Mouse (Mus musculus): Measurements from ENCODE around the gene Tet3. TPM values are rescaled to one million over a fixed set of nuclear protein-coding genes. Genes with fewer than 3 reads are reported as not detected.

Gene Tet3
- total RNA-seq, 2 experiments from 2014 or later: 57.4 to 64.4 TPM

DNA sequence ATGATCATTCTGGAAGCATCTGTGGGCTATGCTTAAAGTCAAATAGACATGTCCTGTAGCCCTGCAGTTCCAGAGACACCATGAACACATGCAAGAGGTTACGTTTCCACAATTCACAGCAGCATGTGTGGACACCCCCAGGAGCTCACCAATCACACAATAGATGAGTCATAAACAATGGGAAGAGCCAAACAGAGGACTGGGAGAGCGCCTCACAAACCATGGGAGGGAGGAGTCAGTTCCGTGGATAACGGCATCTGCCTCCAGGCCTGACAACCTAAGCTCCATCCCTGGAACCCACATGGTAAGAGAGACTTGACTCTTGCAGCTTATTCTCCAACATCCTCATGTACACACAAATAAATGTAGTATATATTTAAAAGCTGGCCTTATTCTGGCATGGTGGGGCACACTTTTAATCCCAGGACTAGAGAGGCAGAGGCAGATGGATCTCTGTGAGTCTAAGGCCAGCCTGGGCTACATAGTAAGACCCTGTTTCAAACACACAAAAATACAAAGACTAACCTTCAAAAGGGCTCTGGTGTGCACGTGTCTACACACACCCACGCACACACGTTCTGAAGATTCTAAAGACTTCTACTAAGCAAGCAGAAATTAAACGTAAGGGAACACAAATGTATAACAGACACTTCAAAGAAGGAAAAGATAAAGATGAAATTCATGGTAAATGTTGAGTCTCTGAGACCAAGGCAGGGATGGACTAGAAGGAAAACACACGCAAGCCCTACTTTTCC lies 44.1 kb downstream of the Tet3 start:
- DNase-seq: no peak

DNA sequence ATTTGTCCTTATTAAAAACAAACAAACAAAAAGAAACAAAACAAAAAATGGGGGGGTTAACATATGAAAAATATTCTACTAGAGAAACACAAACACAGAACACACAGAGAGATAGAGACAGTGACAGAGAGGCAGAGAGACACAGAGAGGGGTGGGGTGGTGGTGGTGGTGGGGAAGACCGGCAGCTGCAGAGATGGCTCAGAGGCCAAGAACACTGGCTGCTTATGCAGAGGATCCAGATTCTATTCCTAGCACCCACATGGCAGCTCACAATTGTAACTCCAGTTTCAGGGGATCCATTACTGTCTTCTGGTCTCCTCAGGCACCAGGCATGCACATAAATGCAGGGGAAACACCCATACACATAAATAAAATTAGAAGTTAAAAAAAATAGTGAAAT lies 45.2 kb downstream of the Tet3 start:
- no peak for DNase-seq

DNA sequence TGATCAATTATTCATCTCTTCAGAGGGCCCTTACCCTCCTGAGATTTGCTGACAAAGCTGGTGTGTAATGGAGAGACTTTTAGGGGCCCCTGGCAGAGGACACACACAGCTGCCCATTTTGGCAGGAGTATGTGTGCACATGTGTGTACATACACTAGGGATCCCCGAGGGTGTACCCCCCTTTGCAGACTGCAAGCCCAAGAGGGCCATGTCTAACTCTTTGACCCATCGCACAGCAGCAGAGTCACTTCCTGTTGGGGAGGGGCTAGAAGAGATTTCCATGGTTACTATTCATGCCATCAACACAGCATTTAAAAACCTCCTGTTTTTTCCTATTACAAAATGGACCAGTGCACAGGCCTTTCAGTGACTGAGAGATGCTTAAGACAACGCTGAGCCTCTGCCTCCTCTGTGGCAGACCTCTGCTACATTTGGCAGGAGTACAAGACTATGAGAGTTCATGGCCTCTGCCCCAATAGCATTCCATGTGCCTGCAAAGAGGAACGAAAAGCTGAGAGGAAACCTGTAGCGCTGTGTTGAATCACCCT lies 46.0 kb downstream of the Tet3 start:
- peak; percentile 62 for DNase-seq

DNA sequence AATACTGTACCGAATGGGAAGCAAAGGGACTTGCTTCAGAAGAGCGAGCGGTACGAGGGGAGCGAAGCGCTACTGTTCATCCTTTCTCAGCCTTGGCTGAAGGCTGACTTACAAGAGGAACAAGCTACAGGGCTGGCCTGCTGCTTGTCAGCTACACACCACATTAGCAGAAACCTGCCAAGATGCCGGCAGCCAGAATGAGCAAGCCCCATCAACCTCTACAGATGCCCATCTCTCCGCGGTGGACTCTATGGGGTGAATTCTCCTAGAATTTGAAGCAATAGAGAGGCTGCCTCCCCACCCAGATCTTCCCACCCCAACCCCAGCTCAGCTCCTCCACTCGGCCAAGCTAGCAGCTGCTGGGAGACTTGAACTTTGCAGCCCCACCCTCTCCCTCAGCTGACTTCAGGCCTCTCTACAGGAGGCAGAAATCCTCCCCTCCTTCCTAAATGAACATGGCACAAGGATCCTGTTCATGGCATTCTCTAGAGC lies 46.5 kb downstream of the Tet3 start:
- DNase-seq: no peak

DNA sequence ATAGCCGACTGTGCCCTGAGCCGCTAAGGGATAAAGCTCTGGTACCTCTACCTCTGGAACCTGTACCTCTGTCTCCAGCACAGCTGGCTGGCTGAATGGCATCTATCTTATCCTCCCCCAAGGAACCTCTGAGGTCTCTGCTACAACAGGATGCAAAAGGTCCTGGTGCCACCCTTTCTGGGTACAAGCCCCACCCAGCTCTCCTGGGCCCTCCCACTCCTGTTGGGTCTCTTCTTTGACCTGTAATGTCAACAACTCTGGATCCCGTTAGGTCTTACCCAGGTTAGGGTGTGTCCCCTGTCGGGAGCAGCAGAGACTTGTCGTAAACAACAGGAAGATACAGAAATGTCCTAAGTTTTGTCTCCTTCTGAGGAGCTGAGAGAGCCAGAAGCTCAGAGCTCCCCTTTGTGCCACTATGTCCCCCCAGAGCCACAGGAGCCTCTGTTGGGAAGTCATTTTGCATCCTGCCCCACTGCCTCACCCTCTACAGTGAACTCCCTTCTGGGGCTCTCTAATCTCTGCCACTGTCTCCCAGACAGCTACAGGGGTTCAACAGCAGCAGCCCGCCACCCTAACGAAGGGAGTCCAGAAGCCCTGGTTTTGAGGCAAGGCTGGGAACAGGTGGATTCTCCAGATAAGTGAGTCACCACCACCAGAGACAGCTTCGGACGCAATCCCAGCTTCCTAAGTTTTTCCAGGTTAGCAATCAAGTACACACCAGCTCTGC lies 47.1 kb downstream of the Tet3 start:
- no peak for DNase-seq

DNA sequence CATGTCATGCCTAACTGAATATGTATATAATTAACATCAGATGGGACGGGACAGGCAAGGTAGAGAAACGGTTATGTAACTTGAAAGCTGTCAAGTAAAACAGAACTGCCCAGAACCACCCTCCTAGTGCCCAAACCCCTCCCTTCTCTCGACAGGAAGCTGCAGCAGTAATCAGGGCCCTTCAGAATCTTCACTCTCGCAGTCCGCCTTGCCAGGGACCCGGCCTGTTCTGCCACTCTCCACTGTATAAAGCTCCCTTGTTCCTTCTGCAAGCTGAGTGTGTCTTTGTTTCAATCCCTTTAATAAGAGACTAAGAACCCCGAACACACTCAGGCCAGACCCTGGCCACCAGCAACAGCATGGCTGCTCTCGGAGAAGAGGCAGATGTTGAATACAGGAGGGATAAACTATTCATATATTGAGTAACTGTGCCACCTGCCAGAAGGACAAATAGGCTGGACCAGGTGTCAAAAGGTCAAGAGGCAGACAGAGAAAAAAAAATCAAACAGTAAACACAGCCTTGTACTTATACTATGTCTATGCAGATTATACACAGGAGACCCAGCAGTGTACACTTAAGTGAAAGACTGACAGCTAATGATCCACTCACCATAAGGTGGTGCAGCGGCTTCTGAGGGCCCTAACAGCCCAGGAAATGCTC lies 48.7 kb downstream of the Tet3 start:
- no peak for DNase-seq

DNA sequence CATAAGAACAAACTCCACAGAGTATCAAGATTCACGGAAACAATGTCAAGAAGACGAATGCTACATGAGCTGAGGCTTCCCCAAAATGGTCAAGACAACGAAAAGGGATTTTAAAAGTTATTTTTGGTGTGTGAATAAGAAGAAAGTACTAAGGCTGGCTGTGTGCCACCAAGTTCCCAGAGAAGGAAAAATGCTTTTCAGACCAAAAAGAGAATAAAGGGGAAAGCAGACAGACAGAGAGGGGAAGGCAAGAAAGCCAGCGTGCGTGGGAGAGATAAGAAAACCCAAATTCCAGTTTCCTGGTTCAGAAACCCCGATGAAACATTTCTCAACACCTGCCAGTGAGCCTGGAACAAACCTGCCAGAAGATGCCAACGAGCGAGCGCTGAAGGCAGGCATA lies 50.4 kb downstream of the Tet3 start:
- no peak for DNase-seq

DNA sequence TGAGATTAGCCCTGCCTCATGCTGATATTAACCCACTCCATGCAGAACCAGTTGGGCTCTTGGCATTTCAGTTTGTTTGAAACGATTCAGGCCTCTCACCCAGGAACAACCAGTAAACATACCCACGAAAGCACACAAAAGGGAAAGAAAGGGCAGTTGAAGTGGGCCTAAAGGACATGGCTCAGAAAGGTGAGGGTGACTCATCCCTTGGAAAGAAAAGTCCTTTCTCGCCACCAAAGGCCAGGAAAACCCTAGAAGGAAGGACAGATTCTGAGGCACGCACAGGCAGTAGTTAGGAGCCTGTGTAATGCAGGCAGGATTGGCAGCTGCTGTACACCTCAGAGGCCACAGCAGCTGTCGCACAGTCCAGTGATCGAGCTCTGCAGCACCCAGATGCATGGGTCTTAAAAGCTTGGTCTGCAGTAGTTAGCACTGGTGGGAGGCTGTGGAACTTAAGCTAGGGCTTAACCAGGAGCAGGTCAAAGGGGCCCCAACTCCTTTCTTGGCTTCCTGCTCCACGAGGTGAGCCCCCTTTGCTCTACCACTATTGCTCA lies 53.3 kb downstream of the Tet3 start:
- no peak for DNase-seq

DNA sequence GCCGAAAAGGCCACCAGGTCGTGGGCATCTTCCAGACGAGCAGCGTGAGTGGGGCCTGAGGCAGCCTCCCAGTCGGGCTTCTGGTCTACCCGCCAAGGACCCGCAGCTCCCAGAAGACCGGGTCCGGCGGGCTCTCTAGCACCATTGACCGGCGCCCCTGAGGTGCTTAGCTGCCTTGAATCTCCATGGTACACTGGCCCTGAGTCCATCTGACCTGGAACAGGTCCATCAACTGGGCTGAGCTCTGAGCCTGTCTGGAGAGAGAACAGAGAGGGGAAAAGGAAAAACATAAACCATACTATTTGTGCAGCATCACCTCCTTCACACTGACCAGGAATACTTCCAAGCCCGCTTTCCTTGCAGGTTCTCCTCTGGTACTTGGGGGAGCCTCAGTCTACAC lies 54.3 kb downstream of the Tet3 start:
- DNase-seq: no peak

DNA sequence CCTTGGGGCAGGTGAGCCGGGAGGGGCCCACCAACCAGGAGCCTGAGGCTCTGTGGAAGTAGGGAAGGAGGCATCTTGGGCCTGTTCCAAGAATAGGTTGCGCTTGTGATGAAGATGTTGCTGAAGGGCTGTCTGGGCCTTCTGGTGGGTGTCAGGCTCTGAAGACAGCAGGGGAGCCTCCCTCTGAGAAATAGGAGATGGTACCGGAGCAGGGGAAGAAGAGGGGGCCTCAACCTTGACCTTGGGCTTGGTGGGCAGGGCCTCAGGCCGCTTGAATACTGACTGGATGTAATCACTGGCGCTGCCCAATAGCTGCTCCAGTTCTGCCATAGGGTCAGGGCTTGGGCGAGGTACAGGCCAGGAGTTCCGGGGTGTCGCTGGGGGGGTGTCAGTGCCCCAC lies 55.4 kb downstream of the Tet3 start:
- DNase-seq: no peak

DNA sequence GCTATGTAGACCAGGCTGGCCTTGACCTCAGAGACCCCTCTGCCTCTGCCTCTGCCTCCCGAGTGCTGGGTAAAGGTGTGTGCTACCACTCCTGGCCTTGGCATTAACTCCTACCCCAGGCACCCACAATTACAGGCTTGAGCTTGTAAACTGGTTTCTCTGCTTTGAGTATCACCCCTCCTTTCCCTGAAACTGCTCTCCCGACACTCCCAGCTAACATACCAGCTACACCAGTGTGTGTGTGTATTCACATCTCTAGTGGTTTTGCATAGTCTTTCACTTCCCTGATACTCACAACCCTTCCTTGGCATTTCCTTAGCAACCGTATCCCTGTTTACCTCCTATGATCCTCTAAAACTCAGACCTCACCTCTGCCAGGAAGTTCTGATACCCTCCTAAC lies 59.1 kb downstream of the Tet3 start:
- DNase-seq: no peak

DNA sequence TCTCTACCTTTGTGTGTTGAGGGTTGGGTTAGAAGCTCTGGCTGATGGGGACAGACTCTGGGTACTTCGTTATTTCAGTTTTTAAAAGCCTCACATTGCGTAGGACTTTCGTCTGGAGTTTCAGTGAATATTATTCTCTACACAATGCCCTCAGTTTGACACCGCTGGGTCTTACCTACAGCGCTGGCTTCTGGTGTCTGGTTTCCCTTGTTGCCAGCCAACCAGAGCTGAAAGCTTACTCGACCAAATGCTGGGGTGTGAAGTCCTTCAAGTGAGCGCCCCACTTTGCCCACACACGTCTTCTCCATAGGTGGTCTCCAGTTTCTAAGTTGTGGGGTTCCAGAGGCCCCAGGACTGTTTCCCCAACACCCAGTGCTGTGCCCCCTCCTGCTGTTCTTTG lies 61.2 kb downstream of the Tet3 start:
- no peak for DNase-seq

DNA sequence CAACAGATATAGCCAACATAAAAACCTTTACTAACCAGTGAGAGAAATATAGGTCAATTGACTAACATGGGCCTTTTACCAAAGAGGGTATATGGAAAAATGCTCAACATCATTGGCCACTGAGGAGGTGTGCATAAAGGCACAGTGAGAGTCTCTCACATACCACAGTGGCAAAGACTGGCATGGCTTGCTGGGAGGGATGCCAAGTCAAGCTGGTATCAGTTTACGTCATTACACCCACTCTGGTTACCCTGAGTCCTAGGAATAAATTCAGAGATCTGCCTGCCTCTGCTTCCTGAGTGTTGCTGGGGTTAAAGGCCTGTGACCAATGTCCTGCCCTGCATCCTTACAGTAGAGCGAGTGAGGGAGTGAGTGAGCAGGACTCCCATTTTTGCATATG lies 62.2 kb downstream of the Tet3 start:
- no peak for DNase-seq

DNA sequence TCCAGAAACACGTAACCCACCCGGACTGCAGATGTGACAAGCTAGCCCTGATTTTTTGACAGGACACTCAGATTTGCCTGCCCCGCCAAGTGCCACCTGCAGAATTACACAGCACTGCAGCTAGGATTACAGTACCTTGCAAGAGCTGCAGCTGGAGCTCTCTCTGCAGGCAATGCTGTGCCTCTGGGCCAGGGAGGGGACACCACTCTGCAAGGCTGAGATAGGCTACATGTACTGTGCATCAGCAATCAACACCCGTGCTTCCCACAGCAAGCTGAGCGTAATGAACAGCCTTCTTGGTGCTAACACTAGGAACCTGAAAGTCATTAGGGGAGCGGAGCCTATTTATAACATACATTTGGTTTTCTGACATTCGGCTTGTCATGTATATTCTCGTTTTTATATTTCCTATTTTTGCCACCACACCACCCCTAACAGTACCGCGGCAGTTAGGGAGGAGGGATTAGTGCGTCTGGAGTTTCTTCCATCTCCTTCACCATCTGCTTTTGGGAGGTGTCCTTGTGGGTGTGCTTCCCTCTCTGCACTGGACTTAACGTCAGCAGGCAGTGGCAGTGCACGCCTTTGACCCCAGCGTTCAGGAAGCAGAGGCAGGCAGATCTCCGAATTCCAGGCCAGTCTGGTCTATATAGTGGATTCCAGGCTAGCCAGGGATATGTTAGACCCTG lies 63.2 kb downstream of the Tet3 start:
- DNase-seq: no peak

DNA sequence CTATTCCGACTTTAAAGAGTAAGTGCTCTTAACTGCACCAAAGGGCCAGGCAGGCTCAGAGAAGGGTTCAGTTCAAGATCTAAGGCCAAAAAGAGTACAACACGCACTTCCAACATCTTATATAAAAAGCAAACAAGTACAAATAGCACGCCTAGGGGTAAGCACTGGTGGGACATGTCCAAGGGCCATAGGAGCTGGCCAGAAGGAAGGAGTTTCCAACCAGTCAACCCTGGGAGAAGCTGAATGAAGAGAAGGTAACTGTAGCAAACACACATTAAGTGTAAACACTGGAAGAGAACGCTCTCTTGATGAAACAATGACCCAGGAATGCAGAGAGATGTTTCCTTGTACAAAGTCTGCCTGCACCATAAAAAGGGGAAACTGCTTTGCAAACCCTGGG lies 64.8 kb downstream of the Tet3 start:
- DNase-seq: no peak

DNA sequence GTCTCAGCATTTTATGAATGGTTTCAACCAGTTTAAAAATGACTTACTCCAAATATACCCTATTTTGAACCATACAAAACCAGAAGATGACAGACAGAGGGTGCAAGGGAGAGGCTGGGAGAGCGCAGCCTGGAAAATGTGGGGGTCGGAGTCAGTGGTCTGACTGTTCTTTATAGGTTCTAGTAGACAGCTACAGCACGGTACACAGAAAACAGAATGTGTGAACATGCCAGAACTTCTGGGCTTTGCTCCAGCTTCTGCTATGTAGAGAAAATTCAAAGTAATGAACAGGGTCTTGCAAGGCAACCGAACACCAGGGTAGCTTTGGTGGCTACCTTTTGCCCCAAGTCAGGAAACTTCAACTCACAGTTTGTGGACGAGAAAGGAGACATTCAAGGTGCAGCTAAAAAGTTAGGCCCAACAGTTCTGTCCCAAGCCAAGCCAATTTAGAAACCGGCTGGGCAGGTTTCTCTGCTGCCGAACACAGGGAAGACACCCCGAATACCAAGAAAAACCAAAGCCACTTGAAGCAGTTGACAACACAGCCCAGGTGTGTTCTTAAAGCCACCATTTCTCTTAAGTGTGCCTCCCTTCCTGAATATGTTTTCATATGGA lies 66.6 kb downstream of the Tet3 start:
- peak; percentile 29 for DNase-seq

DNA sequence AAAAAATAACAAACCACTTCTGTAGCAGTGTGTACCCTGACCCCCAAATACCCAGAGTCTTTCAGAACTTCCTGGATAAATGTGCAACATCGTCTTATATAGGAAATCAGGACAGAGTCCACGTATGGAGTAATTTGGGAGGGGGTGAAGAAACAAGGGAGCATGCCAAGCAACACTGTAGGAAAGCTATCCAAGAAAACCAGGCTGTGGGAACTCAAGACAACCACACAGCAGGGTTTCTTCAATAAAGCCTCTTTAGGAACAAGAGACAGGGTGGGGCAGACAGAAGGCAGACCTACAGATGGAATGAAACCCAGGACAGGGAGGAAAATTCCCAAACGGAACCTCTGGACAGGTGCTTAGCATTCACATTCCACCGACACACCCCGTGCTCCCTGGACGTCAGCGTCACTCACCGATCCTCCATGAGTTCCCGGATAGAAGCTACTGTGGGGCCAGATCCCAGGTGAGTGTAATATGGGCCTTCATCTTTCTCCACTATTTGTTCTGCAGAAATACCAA lies 73.3 kb downstream of the Tet3 start:
- DNase-seq: no peak

DNA sequence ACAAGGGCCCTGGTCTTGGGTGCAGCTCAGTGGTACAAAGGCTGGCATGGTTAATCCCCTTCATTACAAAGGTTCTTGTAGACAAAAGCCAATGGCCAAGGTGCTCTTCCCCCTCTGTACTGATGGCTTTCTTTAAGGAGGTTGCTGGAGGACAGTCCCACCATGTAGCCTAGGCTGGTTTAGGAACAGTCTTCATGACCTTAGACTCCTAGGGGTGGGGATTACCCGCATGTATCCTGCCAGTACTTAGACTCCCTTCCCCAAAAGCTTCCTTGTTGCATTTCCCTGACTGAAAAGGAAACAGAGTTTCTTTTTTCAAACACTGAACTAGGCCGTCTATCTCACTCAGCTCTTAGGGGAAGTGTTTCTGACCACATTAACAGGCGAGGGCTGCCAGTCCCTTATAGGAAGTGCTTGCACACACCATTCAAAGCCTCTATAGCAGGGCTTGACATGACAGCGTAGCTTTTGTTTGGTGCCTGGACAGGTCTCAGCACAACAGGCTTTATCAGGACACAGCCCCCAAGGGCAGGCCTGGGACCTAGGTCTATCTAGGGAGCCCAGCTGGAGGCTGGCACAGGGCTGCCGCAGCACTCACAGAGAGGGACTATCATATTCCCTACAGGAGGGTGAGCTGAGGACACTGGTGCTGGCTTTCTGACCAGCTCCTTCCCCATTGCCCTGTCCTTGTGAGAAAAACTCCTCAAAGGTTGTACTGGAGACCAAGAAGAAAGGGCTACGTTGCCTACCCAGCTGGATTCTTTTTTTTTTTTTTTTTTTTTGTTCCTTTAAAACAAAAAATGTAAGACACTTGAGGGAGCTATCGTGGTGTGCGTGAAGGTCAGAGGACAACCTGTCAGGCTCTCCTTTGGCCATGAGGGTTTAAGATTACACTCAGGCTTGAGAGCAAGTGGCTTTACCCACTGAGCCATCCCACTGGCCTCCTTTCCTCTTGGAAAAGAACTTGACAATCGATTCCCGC lies 77.1 kb downstream of the Tet3 start:
- peak; percentile 61 for DNase-seq

DNA sequence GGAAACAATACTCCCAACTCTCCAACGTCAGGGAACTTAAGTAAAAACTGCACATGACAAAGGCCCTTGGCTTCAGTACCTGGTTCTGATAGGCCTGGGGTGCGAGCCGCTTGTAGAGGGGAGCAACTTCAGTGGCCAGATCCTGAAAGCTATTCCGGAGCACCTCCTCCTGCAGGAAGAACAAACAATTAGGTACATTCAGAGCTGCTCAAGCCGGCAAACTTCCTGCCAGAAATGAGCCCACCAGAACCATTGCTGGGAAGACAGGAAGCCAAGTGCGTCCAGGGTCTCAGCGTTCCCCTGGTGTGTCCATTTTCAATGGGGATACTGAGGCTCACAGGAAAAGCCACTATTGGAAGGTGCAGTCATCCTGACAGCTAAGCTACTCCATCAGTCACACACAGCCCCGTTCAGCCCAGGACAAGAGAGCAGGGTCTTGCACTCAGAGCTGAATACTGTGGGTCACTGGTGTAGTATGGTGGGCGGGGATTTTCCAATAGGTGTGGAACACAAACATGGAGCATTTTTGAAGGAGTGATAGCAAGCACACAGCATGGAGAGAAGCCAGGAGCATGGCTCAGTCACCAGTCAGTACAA lies 85.1 kb downstream of the Tet3 start:
- DNase-seq: no peak

DNA sequence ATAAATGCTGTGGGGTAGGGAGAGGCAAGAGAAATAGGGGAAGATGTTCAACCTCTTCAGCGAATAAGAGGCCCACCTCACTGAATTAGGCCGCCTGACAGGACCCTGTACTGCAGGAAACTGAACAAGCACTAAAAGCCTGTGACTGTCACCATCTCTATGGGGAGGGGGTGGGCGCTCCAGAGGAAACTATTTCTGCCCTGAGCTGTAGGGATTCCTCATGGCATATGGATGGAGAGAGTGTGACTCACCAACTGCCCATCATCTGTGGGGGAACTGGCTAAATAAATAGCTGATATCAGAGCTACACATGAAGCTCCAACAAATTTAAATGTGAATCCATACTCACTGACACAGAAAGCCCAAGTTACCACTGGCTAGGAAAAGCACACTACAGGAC lies 87.5 kb downstream of the Tet3 start:
- DNase-seq: no peak

All from adrenal gland, postnatal 10 days (tissue).